Mouse (Mus musculus): ENCODE measurements around the gene Cmss1. TPM values are rescaled to one million over a fixed set of nuclear protein-coding genes. Genes with fewer than 3 reads are reported as not detected.

Gene Cmss1
- polyA plus RNA-seq, 1 experiment: 82.2 TPM

- no peak for TF ChIP-seq GATA1 (IDR thresholded peaks at IDR 0.05; ENCODE audit: low read length)
These were observed 338.4 kb downstream of the Cmss1 start for GRCm38 (mm10) chr16:57268058-57268841.

GRCm38 (mm10) chr16:57267068-57267467 lies 339.6 kb downstream of the Cmss1 start:
- no peak for TF ChIP-seq GATA1 (IDR thresholded peaks at IDR 0.05; ENCODE audit: low read length)

GRCm38 (mm10) chr16:57260152-57260551 lies 346.5 kb downstream of the Cmss1 start:
- TF ChIP-seq GATA1 (IDR thresholded peaks at IDR 0.05; ENCODE audit: low read length): no peak

DNA sequence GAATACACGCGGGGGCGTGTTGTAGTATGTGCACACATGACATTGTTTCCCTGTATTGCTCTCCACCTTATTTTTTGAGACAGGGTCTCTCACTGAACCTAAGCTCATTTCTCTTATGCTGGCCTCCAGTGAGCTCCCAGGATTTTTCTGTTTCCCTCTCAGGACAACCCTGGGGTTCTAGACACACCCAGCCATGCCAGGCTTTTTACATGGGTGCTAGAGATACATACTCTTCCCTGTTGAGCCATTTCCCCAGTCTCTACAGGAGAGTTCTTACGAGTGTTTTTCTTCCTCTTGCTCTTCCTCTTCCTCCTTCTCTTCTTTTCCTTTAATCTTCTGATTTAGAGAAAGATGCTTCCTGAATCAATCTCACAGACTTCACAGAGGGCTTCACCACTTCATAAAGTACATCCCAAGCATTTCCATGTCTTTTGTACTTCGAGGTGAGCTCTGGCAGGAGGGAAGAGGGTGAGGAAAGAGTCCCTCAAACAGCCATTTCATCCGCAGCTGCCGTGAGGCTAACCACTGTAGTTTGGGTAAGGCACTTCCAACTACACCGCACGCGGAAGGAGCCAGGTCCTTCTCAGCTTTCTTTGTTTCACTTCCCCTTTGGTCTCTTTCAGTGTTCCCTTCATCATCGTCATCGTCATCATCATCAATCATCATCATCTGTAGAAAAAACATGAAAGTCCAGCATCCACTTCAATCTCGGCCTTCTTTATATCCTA lies 347.1 kb downstream of the Cmss1 start:
- no peak for TF ChIP-seq GATA1 (IDR thresholded peaks at IDR 0.05; ENCODE audit: low read length)

Other genes starting within 250 kb of the Cmss1 start
- gene Col8a1, start 147.9 kb upstream of the Cmss1 start, polyA plus RNA-seq (2012): not detected in 2 replicates